Mouse (Mus musculus): Measurements from ENCODE around the gene Evi2a.

GRCm38 (mm10) chr11:79484721-79485120 is 45.7 kb downstream of the Evi2a start:
- TF ChIP-seq POLR2A (IDR thresholded peaks at IDR 0.05; ENCODE audit: insufficient read length, low read depth) = no peak
- no peak for TF ChIP-seq E2F4 (IDR thresholded peaks at IDR 0.05; ENCODE audit: insufficient read depth)
- TF ChIP-seq TCF12 (IDR thresholded peaks at IDR 0.05; ENCODE audit: insufficient read depth, poor library complexity, severe bottlenecking) = no peak
- TF ChIP-seq MYOG (IDR thresholded peaks at IDR 0.05; ENCODE audit: control insufficient read depth in 1 of 3, insufficient read depth in 1 of 3, insufficient read length in 2 of 3, low read depth in 2 of 3) = no peak

Data from myocyte (in vitro differentiated cells).